Mouse (Mus musculus) layer of hippocampus, adult 9-10 months (tissue): ENCODE measurements around the gene Galnt10.

ENCODE experiments used
- DNase-seq: peaks from one replicate; pipeline ENCODE4 v3.0.0; 2022; ENCODE audit warnings: low spot score

Galnt10 gene

DNA sequence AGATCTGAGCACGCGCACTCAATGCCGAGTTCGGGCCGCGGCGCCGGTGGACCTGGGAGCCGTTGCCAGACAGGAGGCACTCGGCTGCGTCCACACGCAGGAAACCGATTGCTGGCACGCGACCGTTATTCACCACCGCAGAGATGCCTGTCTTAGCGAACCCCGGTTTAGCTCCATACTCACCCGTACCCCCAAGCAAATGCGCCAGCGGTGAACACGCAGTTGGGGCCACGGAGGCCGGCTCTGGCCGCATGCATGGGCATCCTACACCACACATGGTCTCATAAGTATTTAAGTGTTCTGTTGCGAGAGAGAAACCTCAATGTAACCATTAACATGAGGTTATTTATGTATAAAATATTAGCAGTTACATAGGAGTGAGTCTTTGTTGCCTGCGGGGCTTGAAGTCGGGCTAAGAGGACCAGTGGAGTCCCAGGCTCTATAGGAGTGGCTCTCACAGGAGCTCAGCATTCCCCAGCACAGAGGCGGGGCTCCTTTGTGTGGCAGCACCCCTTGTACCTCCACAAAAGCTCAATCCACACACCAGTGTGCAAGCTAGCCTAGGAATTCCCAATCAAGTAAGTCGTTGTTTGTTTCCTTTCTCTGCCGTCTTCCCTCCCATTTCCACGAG lies 182.8 kb downstream of the Galnt10 start:
- no peak for DNase-seq

DNA sequence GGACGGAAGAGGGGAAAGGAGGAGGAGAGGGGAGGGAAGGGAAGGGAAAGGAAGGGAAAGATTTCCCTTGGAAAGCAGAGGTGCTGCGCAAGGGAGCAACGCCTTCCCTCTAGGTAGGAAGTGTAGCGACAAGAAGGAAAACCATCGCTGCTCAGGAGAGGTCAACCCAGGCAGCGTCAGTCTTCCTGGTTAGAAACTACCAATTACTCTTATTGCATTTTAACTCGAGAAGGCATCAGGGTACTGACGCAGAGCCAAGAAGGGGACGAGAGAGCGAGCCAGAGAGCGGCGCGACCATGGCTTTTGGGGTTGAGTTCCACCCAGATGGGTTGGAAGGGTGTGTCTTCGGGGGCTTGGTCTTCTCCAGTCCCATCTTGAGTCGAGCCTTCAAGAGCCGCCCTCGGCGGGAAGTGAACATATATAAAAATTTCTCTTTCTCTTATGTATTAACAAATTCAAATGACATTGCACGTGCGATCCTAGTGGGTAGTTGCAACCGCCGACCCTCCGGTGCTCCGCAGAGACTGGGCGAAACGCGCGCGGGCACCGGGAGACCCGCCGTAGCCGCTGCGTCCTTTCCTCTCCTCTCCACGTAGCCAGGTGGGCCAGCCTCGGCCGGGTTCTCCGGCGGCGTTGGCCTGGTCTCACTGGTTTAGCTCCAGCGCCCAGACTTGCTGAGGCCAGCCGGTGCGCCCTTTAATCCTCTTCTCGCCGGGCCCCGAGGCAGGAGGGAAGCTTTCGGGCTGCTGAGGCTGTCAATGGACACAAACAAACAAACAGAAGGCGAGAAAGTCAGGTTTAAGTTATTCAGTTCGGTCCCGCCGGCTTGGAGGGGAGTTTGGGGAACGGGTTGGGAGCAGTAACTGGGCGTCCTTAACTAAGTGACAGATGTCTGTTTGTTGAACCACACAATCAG lies 184.0 kb downstream of the Galnt10 start:
- DNase-seq, result no peak

DNA sequence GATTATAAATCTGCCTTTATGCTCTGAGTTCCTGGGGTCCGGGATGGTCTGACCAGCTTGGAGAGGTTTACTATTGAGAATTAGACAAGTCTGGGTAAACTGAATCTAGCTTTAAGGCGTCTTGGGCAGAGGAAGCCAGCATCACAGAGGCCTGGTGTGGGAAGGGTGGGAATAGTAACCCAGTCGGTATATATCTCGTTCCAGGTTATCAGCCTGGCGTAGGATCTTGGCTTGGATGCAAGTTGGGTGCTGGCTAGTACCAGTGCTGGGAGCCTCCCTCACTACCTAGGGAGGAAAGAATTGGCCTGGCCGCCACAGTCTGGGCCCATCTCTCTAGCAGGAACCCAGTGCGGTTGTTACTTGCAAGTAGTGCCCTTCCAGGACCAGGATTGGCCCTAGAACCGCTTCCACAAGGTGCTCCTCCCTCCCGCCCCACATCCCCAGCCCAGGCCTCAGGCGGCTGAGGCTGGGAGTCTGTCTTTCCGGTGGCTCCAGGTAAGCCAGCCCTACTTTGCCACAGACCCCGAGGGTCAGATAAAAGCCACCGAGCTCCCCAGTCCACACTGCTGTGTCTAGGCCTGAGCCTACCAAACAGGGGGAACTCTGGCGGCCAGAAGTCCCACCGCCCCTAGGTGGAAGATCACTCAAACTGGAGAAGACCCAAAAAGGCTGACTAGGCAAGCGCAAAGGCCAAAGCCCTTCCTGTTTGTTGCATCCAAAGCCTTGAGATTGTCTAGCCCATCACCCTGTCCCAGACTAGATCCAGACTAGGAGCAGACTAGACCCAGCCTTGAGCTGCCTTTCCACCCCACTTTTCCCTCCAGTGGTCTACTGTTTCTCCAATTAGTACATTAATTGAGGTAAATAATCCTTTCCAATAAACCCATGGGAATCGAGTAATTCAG lies 184.9 kb downstream of the Galnt10 start:
- DNase-seq, result no peak

DNA sequence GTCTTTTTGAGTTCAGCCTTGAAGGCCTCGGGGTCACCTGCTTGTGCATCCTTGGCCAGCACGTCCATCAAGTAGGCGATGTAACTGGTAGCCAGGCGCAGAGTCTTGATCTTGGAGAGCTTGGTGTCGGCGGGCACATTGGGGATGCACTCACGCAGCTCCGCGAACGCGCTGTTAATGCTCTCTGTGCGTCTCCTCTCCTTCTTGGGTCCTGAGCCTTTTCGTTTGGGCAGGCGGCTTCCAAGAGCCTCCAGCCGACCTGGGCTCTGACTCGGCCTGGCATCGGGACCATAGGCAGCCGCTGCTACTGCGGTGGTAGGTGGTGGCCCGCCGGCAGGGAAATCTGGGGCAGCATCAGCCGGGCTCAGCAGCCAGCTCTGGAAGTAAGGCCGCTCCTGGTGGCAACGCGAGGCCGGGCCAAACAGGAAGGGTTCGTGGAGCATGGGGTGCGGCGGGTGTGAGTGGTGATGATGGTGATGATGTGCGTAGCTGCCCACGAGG lies 186.1 kb downstream of the Galnt10 start:
- DNase-seq, result no peak

DNA sequence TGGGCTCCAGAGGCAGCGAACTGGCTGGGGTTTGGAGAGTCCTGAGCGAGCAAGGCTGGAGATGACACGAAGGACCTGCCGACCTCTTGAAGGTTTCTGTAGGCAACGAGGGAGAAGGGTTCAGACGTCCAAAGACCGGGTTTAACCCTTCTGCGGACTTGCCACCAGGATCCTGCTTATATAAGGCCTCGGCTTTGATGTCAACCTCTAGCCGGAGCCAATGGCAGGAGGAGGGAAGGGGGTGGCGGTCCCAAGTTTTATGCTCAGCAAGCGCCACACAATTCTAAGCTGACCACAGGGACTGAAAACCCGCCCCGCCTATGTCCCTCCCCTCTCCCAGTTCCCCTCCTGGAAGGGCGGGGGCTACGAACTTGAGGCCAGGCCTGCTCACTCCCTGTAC lies 186.6 kb downstream of the Galnt10 start:
- DNase-seq, result no peak

DNA sequence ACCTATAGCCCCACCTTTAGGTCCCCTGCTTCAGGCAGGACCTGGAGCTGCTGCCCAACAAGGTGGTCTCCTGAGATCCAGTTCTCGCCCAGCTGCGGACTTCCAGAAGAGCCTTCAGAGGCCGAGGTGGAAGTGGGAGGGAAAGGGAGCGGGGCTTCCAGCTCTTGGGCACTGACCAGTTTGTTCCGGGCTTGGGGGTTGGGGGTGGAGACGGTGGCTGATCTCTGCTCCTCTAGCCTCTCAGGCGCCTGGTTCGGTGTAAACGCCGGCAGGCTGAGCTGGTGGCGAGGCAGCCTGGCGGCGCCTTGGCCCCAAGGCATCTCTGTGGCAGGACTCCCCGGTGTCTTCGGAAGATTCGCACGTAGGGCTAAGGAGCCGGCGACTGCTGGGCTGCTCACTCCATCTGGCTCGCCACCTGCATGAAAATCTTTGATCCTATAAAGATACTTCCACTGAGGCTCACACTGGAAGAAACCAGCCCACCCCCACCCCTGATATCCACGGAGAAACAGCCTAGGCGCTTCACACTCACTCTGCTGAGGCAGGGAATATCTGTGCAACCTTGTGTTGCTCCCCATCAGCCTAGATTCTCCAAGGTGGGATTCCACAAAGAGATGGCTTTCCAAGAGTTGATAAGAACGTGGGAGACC lies 187.4 kb downstream of the Galnt10 start, which contains the start of gene Hand1:
TSS of gene Hand1 (minus strand) at position 267 of the 650 bp plus-strand sequence.
- DNase-seq, result no peak

DNA sequence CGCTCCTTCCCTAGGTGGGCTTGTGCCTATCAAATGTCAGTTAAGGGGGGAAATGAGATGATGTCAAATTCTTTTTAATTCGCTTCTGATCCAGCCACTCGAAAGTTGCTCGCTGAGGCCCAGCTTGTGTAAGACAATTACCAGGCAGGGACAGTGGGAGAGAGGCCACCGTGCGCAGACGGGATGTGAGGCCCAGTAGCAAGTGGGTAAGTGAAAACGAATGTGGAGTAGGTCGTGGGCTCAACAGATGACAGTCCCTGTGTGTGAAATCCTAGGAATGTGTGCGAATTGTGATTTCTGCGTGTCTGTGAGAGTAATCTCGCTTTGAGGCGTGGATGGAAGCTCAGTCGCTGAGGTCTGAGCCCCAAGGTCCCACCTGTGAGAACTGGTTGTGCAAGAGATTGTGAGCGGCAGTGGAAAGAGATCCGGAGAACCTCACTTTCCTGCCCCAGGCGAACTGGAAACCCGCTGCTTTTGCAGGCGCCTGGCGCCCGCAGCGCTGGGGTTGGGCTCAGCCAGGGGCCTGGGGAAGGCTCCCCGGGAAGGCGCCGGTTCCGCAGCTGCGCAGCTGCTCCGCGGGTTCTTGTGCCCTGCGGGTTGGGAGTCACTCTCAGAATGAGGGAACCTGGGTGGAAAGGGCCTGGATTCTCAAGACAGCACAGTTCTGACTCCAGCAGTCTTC lies 188.2 kb downstream of the Galnt10 start:
- no peak for DNase-seq

DNA sequence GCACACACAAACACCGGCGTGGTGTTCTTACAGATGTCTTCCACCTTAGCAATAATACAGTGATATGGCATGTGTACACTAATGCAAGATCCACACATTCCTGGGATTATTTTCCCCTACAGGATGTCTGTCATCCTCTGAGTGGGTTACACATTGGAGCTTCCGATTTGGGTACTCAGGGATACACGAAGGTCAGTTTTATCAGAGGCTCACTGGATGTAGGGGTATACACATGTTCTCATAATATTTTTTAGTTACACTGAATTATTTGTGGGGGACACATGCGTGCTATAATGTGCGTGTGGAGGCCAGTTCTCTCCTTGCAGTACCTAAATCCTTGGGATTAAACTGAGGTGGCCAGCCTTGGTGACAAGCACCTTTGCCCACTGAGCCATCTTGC lies 188.8 kb downstream of the Galnt10 start:
- DNase-seq, result no peak

DNA sequence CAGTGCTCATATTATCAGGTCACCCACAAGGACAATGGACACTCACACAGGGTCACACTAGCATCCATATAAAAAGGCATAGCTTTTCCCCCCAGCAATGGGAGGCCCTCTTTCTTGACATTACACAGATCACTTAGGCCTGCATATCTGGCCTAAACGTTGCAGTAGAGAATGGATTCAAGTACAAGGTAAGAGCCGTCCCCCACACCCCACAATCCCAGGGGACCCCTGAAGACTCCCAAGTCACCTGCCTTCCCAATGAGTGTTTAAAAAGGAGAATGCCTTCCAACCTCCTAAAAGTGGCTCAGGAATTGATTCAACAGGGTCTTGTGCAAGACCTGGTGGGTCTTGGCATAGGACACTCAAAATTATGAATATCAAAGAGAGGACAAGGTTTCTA lies 190.1 kb downstream of the Galnt10 start:
- no peak for DNase-seq

DNA sequence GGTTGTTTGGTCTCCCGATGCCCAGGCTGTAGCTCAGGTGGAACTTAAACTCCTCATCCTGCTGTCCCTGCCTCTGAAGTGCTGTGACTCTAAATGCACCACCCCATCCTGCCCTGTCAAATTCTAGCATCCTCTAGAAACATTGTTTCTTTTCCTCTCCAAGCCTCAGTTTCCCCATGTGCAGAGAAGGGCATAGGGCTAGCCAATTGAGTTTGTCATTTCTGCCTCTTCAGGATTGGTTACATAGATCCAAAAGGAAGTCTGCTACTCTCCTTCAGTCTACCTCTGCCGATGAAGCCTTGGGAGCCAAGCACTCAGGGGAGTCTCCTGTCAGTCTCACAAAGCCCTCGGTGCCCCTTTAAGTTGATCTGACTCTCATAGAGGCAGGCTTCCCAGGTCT lies 190.7 kb downstream of the Galnt10 start:
- DNase-seq, result no peak

DNA sequence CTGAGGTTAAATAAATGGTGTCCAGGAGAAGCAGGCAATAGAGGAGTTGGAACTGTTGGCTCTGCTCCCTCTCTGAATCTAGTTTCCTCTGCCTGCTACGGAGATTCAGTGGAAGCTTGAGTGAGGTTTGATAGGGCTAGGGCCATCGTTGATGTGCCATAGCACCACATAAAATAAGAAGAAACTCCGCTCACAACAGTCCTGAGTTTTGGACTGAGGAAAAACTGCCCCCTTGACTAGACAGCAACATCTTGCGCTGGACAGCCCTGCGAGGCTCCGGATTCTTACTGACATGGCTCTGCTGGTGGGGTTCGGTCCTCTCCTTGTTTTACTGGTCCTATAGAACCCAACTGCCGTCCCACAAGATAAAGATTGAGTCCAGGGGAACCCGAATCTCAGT lies 191.2 kb downstream of the Galnt10 start:
- DNase-seq, result no peak
